Mouse (Mus musculus) gastrocnemius, adult 18-20 months (tissue): ENCODE results near the gene Cyp17a1. TPM values are rescaled to one million over a fixed set of nuclear protein-coding genes. Genes with fewer than 3 reads are reported as not detected.

Experiments used
- DNase-seq: peaks from one replicate; pipeline ENCODE4 v3.0.0; 2021; ENCODE audit warnings: low spot score
- total RNA-seq, 2 experiments: library from RNA; stranded (reverse); gene quantifications; 2 replicates each; pipeline ENCODE4 v1.2.3; 2021

Gene Cyp17a1
- total RNA-seq, 2 experiments from 2014 or later = not detected

- DNase-seq = no peak
Measured at GRCm38 (mm10) chr19:46618322-46618721, 54.6 kb downstream of the Cyp17a1 start.

GRCm38 (mm10) chr19:46617361-46617760, 55.6 kb downstream of the Cyp17a1 start:
- DNase-seq = no peak

Other genes starting within 250 kb of the Cyp17a1 start
- gene Trim8, start 171.5 kb downstream of the Cyp17a1 start, total RNA-seq = 10 to 100 TPM; 17.6 to 22.5 TPM
- gene Arl3, start 100.0 kb downstream of the Cyp17a1 start, total RNA-seq = 10 to 100 TPM; 79.9 to 86.2 TPM
- 1 to 10 TPM; 2.2 to 3.8 TPM for gene Sfxn2, start 99.8 kb downstream of the Cyp17a1 start, total RNA-seq
- gene Wbp1l, start 74.1 kb downstream of the Cyp17a1 start, total RNA-seq = 100 to 1,000 TPM in 1 of 2 experiments, 10 to 100 TPM in 1; 66.2 to 116 TPM
- gene Borcs7, start 16.7 kb upstream of the Cyp17a1 start, total RNA-seq = 10 to 100 TPM; 12.3 to 12.6 TPM
- gene As3mt, start 34.3 kb upstream of the Cyp17a1 start, total RNA-seq = 10 to 100 TPM; 89.3 to 93.6 TPM
- gene Cnnm2, start 88.4 kb upstream of the Cyp17a1 start, total RNA-seq = 1 to 10 TPM; 3.2 TPM